Mouse (Mus musculus): ENCODE results near the gene Kcnip1. TPM values are rescaled to one million over a fixed set of nuclear protein-coding genes. Genes with fewer than 3 reads are reported as not detected.

The Kcnip1 gene
- polyA plus RNA-seq, 1 experiment = 0.12 TPM

DNA sequence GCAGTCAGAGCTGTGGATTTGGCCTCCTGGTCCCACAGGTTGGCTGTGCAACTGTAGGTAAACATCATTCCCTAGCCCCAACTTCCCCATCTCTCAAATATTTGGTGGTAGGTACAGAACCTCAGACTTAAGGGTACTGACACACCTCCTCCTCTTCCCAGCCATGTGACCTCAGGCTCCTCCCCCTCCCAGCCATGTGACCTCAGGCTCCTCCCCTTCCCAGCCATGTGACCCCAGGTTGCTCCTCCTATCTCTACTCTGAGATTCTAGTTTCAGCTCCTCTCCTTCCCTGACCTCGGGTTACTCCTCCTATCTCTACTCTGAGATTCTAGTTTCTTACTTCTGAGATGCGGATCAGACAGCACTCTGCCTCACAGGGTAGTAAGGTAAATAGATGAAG, 163.2 kb downstream of the Kcnip1 start:
- H3K4me1 ChIP-seq (replicated peaks; ENCODE audit: control insufficient read depth, insufficient read depth, low read length) = no peaks in the 10 kb centered on the region
- WGBS = 83% methylated on average over 2 of the region's 2 CpGs
- H3K27ac ChIP-seq (ENCODE audit: control insufficient read depth, insufficient read depth, low read length) = no peak overlapping the region
- DNase-seq = no peak
- H3K27me3 ChIP-seq (ENCODE audit: control insufficient read depth, insufficient read depth, low read length) = no peaks in the 10 kb centered on the region
- no peak overlapping the region for H3K4me3 ChIP-seq (ENCODE audit: control insufficient read depth, insufficient read depth, low read length)
- TF ChIP-seq POLR2A (IDR thresholded peaks at IDR 0.05; ENCODE audit: control insufficient read depth, extremely low read depth, insufficient read depth, low read length, poor library complexity) = no peak
- no peak for TF ChIP-seq CTCF (IDR thresholded peaks at IDR 0.05; ENCODE audit: borderline replicate concordance, control insufficient read depth, extremely low read depth, insufficient read depth, low read length, poor library complexity)
- H3K36me3 ChIP-seq (ENCODE audit: control insufficient read depth, insufficient read depth, low read length) = no peaks in the 10 kb centered on the region

DNA sequence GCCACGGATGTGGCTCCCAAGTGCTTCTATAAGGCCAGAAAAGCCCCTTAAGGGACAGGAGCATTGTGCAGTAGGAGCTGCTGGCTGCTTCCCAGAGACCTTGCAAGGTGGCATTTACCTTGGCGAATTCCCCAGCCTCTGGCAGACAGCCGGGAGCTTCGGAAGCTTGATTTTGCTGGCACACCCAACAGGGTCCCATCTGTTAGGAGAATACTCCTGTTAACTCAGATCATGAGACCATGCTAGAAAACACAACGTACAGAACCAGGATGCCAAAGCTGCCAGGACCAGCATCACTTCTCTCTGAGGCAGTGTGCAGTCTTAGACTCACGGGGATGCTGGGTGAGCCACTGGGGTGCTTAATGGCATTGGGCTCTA, 165.1 kb downstream of the Kcnip1 start:
- TF ChIP-seq CTCF (IDR thresholded peaks at IDR 0.05; ENCODE audit: borderline replicate concordance, control insufficient read depth, extremely low read depth, insufficient read depth, low read length, poor library complexity) = no peak
- no peak for TF ChIP-seq POLR2A (IDR thresholded peaks at IDR 0.05; ENCODE audit: control insufficient read depth, extremely low read depth, insufficient read depth, low read length, poor library complexity)
- WGBS = 82% methylated on average over 6 of the region's 6 CpGs

DNA sequence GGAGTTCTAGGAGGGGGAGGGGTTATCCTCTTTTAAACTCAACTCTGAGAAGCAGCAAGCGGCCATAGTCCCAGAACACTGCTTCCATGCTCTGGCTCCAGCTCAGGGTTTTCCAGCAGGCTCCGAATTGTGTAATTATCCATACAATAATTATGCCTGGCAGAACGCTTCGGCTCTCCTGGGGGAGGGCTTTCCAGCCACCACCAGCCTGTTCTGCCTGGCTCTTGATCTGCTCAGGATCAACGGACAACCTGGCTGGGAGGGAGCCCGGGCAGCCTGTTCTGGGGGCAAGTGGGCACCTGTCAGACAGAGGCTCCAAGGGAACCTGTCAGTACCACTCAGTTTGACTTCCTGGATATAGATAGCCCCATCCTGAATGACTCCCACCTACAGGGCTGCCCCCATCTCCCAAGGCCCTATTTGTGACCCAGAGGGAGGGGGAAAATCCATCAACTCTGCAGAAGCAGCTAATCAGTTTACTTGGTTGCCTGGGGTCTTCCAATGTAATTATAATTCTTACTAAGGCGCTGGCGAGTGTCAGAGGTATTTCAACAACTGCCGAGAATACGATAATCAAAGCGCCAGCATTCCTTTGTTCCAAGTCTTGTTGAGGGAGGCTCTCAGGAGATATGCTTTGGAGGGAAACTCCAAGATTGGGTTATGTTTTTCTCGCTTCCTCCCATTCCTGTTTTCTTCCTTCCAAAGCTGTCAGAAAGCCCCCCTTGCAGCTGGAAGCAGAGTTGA, 165.7 kb downstream of the Kcnip1 start:
- Histone ChIP-seq H3K36me3 (ENCODE audit: control insufficient read depth, insufficient read depth, low read length) (no peaks in the 10 kb centered on the region), H3K4me3 (ENCODE audit: control insufficient read depth, insufficient read depth, low read length) (no peak overlapping the region), H3K27ac (ENCODE audit: control insufficient read depth, insufficient read depth, low read length) (no peak overlapping the region), H3K4me1 (replicated peaks; ENCODE audit: control insufficient read depth, insufficient read depth, low read length) (no peaks in the 10 kb centered on the region), H3K27me3 (ENCODE audit: control insufficient read depth, insufficient read depth, low read length) (no peaks in the 10 kb centered on the region)
- TF ChIP-seq POLR2A (IDR thresholded peaks at IDR 0.05; ENCODE audit: control insufficient read depth, extremely low read depth, insufficient read depth, low read length, poor library complexity) (no peak), CTCF (IDR thresholded peaks at IDR 0.05; ENCODE audit: borderline replicate concordance, control insufficient read depth, extremely low read depth, insufficient read depth, low read length, poor library complexity) (no peak)
- DNase-seq = no peak
- WGBS = 86% methylated on average over 12 of the region's 12 CpGs

More for the DNA sequence above, 165.1 kb downstream of the Kcnip1 start:
- no peaks in the 10 kb centered on the region for H3K4me1 ChIP-seq (replicated peaks; ENCODE audit: control insufficient read depth, insufficient read depth, low read length)
- no peak for DNase-seq
- no peak overlapping the region for H3K4me3 ChIP-seq (ENCODE audit: control insufficient read depth, insufficient read depth, low read length)
- H3K27ac ChIP-seq (ENCODE audit: control insufficient read depth, insufficient read depth, low read length) = no peak overlapping the region
- no peaks in the 10 kb centered on the region for H3K36me3 ChIP-seq (ENCODE audit: control insufficient read depth, insufficient read depth, low read length)
- H3K27me3 ChIP-seq (ENCODE audit: control insufficient read depth, insufficient read depth, low read length) = no peaks in the 10 kb centered on the region

DNA sequence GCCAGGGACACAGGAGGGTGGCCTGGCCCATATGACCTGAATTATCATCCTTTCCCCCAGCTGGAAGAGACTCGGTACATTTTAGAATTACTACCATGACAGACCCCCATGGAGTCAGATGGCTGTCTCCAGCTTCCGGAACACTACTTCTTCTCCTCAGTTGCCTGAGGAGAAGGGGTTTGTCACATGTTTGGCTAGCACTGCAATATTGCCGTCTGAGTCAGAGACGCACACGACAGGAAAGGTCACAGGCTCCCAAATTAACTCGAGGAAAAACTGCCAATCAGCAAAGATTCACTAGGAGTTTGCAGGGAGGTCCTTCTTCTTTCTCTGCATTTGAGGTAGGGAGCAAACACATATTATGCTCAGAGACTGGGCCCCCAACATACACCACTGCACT, 168.2 kb downstream of the Kcnip1 start:
- no peak overlapping the region for H3K4me3 ChIP-seq (ENCODE audit: control insufficient read depth, insufficient read depth, low read length)
- 77% methylated on average over 6 of the region's 6 CpGs for WGBS
- TF ChIP-seq POLR2A (IDR thresholded peaks at IDR 0.05; ENCODE audit: control insufficient read depth, extremely low read depth, insufficient read depth, low read length, poor library complexity) (no peak), CTCF (IDR thresholded peaks at IDR 0.05; ENCODE audit: borderline replicate concordance, control insufficient read depth, extremely low read depth, insufficient read depth, low read length, poor library complexity) (no peak)

DNA sequence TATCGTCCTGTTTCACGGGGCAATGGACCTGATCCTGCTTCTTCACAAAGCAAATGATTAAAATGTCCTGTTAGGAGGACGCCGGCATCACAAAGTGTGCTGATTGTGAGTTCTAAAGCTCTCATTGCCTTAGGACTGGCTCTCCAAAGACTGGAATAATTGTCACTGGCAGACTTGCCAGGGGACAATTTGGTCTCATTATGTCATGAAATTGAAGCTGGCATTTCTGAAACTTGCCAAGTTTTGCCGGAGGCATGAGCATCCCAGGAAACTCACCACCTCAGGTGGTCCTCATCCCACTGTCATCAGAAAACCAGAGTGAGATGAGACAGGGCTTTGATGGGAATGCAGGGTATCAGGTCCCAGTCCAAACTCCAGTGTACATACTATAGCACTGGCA, 171.6 kb downstream of the Kcnip1 start:
- Histone ChIP-seq H3K36me3 (ENCODE audit: control insufficient read depth, insufficient read depth, low read length) (no peaks in the 10 kb centered on the region), H3K4me3 (ENCODE audit: control insufficient read depth, insufficient read depth, low read length) (no peak overlapping the region), H3K4me1 (replicated peaks; ENCODE audit: control insufficient read depth, insufficient read depth, low read length) (no peaks in the 10 kb centered on the region), H3K27ac (ENCODE audit: control insufficient read depth, insufficient read depth, low read length) (no peak overlapping the region), H3K27me3 (ENCODE audit: control insufficient read depth, insufficient read depth, low read length) (no peaks in the 10 kb centered on the region)
- TF ChIP-seq CTCF (IDR thresholded peaks at IDR 0.05; ENCODE audit: borderline replicate concordance, control insufficient read depth, extremely low read depth, insufficient read depth, low read length, poor library complexity) (no peak), POLR2A (IDR thresholded peaks at IDR 0.05; ENCODE audit: control insufficient read depth, extremely low read depth, insufficient read depth, low read length, poor library complexity) (no peak)
- WGBS = 93% methylated on average over 5 of the region's 5 CpGs
- no peak for DNase-seq

More for the DNA sequence above, 168.2 kb downstream of the Kcnip1 start:
- no peak for DNase-seq
- no peak overlapping the region for H3K27ac ChIP-seq (ENCODE audit: control insufficient read depth, insufficient read depth, low read length)
- no peaks in the 10 kb centered on the region for H3K4me1 ChIP-seq (replicated peaks; ENCODE audit: control insufficient read depth, insufficient read depth, low read length)
- H3K27me3 ChIP-seq (ENCODE audit: control insufficient read depth, insufficient read depth, low read length) = no peaks in the 10 kb centered on the region
- H3K36me3 ChIP-seq (ENCODE audit: control insufficient read depth, insufficient read depth, low read length) = no peaks in the 10 kb centered on the region

DNA sequence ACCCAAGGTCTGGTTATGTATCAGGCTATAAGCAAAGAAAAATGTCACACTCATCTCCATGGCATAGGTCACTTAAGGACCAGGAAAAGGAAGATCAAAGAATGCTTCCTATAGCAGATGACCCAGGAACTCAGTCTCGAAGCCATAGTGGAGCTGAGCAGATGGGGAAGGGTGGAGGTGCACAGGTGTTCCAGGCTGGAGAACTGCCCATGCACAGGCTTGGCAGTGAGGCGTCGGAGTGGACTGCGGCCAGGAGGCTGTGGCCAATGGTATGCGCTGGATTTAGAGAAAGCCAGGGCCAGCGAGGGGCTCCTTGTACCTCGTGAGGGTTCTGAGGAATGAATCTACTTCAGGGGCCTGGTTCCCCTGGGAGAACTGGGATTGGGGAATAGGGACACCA, 172.1 kb downstream of the Kcnip1 start:
- Histone ChIP-seq H3K27ac (ENCODE audit: control insufficient read depth, insufficient read depth, low read length) (no peak overlapping the region), H3K27me3 (ENCODE audit: control insufficient read depth, insufficient read depth, low read length) (no peaks in the 10 kb centered on the region), H3K4me3 (ENCODE audit: control insufficient read depth, insufficient read depth, low read length) (no peak overlapping the region), H3K4me1 (replicated peaks; ENCODE audit: control insufficient read depth, insufficient read depth, low read length) (no peaks in the 10 kb centered on the region), H3K36me3 (ENCODE audit: control insufficient read depth, insufficient read depth, low read length) (no peaks in the 10 kb centered on the region)
- no peak for TF ChIP-seq CTCF (IDR thresholded peaks at IDR 0.05; ENCODE audit: borderline replicate concordance, control insufficient read depth, extremely low read depth, insufficient read depth, low read length, poor library complexity)
- no peak for TF ChIP-seq POLR2A (IDR thresholded peaks at IDR 0.05; ENCODE audit: control insufficient read depth, extremely low read depth, insufficient read depth, low read length, poor library complexity)
- DNase-seq = no peak
- 87% methylated on average over 7 of the region's 7 CpGs for WGBS
